10 mouse cellular contexts compared by ENCODE assay signal in genomic region chr13:10086336-10086735, GRCm38 (mm10).
DNase-seq lines count a peak whose midpoint lies in the region; ATAC-seq and TF ChIP-seq lines count a peak whose summit lies in the region.
"Had no signal": no experiment of that assay in that cellular context is flagged by ENCODE, and none has a peak within 500 bp of the region (broad histone marks: within the 10 kb centered on the region; RNA-seq: fewer than 3 reads in every experiment).

No protein-coding gene starts in this region.

- peak; percentile 18 for DNase-seq in hindbrain, postnatal 0 days (ENCODE audit: low spot score)
- no peak for DNase-seq in hindbrain, embryonic 10.5 days (ENCODE audit: low spot score)
- peak; percentile 25 to 46 for DNase-seq in right cerebral cortex, adult 2 months (ENCODE audit: low spot score in 2 of 2)
- DNase-seq in right cerebral cortex, postnatal 36 days (ENCODE audit: low spot score in 2 of 2), result no peak
- DNase-seq in layer of hippocampus, adult 9-11 months, result peak; percentile 76
- no peak for DNase-seq in adrenal gland, postnatal 14 days
- DNase-seq in lung, adult 2 months, result no peak
- DNase-seq: adrenal gland, postnatal 36 days had no signal

- no peak overlapping the region for H3K4me3 ChIP-seq in hindbrain, postnatal 0 days (ENCODE audit: low read length)
- H3K4me3 ChIP-seq in hindbrain, embryonic 10.5 days, result no peak overlapping the region
- no peak overlapping the region for H3K4me3 ChIP-seq in lung, adult 2 months (replicated peaks; ENCODE audit: extremely low read depth, low read depth, low read length)

- 71% methylated on average over 6 of the region's 6 CpGs for WGBS in hindbrain, postnatal 0 days
- WGBS in hindbrain, embryonic 10.5 days, result 92% methylated on average over 6 of the region's 6 CpGs
- WGBS in lung, adult 2 months, result 72% methylated on average over 6 of the region's 6 CpGs

- no peak overlapping the region for H3K4me2 ChIP-seq in hindbrain, postnatal 0 days (ENCODE audit: low read depth, low read length)

- TF ChIP-seq POLR2A in lung, adult 2 months (IDR thresholded peaks at IDR 0.05; ENCODE audit: borderline replicate concordance, extremely low read depth, low read depth, low read length), result no peak

- TF ChIP-seq CTCF in hindbrain, postnatal 0 days (IDR thresholded peaks at IDR 0.05; ENCODE audit: low read depth), result no peak
- TF ChIP-seq CTCF in lung, adult 2 months (IDR thresholded peaks at IDR 0.05; ENCODE audit: insufficient read depth, low read length), result no peak

- no peak overlapping the region for H3K27ac ChIP-seq in hindbrain, postnatal 0 days
- no peak overlapping the region for H3K27ac ChIP-seq in hindbrain, embryonic 10.5 days
- H3K27ac ChIP-seq: liver, embryonic 14.5 days; macrophage had no signal

- ATAC-seq in hindbrain, postnatal 0 days, result peak; percentile 47

- H3K4me1 ChIP-seq in hindbrain, postnatal 0 days (ENCODE audit: insufficient read depth, low read length), result no peaks in the 10 kb centered on the region
- no peaks in the 10 kb centered on the region for H3K4me1 ChIP-seq in hindbrain, embryonic 10.5 days (replicated peaks)
- H3K4me1 ChIP-seq in lung, adult 2 months (ENCODE audit: control insufficient read depth, insufficient read depth, low read length), result no peaks in the 10 kb centered on the region

- H3K9me3 ChIP-seq in hindbrain, postnatal 0 days (ENCODE audit: low read length), result no peaks in the 10 kb centered on the region
- no peaks in the 10 kb centered on the region for H3K9me3 ChIP-seq in hindbrain, embryonic 10.5 days

- H3K27me3 ChIP-seq in hindbrain, postnatal 0 days (ENCODE audit: insufficient read depth, low read length), result no peaks in the 10 kb centered on the region
- H3K27me3 ChIP-seq in hindbrain, embryonic 10.5 days (ENCODE audit: insufficient read depth, poor library complexity, severe bottlenecking), result no peaks in the 10 kb centered on the region

- H3K9ac ChIP-seq in hindbrain, postnatal 0 days (replicated peaks; ENCODE audit: low read length), result no peak overlapping the region
- H3K9ac ChIP-seq: liver, embryonic 14.5 days had no signal

- no peaks in the 10 kb centered on the region for H3K36me3 ChIP-seq in hindbrain, postnatal 0 days (ENCODE audit: insufficient read depth, low read length)
- H3K36me3 ChIP-seq in hindbrain, embryonic 10.5 days, result no peaks in the 10 kb centered on the region

Comparison
In these comparisons a context has a peak if more than half of its experiments do, and no peak if none do; other contexts are left out.
1. DNase-seq: peak in hindbrain, postnatal 0 days (single experiment), right cerebral cortex, adult 2 months (2 of 2) and layer of hippocampus, adult 9-11 months (single experiment); none in hindbrain, embryonic 10.5 days (single experiment), right cerebral cortex, postnatal 36 days (0 of 2), adrenal gland, postnatal 14 days (single experiment) and lung, adult 2 months (single experiment).